Mouse (Mus musculus) MEL (cell line): ENCODE data around the gene Ppif. TPM values are rescaled to one million over a fixed set of nuclear protein-coding genes. Genes with fewer than 3 reads are reported as not detected.

ENCODE experiments used
- DNase-seq: peaks from one replicate; pipeline ENCODE4 v3.0.0; 2011; ENCODE audit warnings: low read depth, low spot score
- H3K27ac ChIP-seq: 2 replicates; pipeline ENCODE4 v1.5.1; 2012; ENCODE audit warnings: low read depth, mild to moderate bottlenecking, control low read depth, low read length, moderate library complexity; ENCODE audit not compliant: control insufficient read depth
- H3K27me3 ChIP-seq, 2 experiments: fragments of 150-350 bp in 1 of 2; sonication (generic) in 1 of 2; 2 replicates each; pipeline ENCODE4 v1.6.1; 2012; ENCODE audit warnings: low read length in 2 of 2, mild to moderate bottlenecking in 2 of 2, improper control_type of control experiment in 1 of 2, moderate library complexity in 1 of 2; ENCODE audit not compliant: insufficient read depth in 2 of 2, control insufficient read depth in 1 of 2
- H3K36me3 ChIP-seq, 2 experiments: 2 replicates each; pipeline ENCODE4 v1.6.1; 2012 to 2014; ENCODE audit warnings: low read length in 2 of 2, improper control_type of control experiment in 1 of 2, inconsistent platforms in 1 of 2, mild to moderate bottlenecking in 1 of 2; ENCODE audit not compliant: insufficient read depth in 2 of 2, control insufficient read depth in 1 of 2
- H3K4me1 ChIP-seq, 2 experiments: fragments of 150-350 bp in 1 of 2; sonication (generic) in 1 of 2; 2 replicates each; pipeline ENCODE4 v1.6.1; 2012; ENCODE audit warnings: low read length in 2 of 2, improper control_type of control experiment in 1 of 2, mild to moderate bottlenecking in 1 of 2; ENCODE audit not compliant: insufficient read depth in 2 of 2, control insufficient read depth in 1 of 2
- H3K4me3 ChIP-seq, 2 experiments: fragments of 150-350 bp in 1 of 2; sonication (generic) in 1 of 2; 2 replicates each; pipeline ENCODE4 v1.5.1; 2012; ENCODE audit warnings: low read depth in 2 of 2, low read length in 2 of 2, mild to moderate bottlenecking in 2 of 2, moderate library complexity in 2 of 2, control low read depth in 1 of 2, improper control_type of control experiment in 1 of 2; ENCODE audit not compliant: control insufficient read depth in 1 of 2, insufficient read depth in 1 of 2
- H3K79me2 ChIP-seq: 2 replicates; pipeline ENCODE4 v1.6.1; 2012; ENCODE audit warnings: mild to moderate bottlenecking, low read length, moderate library complexity; ENCODE audit not compliant: control insufficient read depth, poor library complexity, insufficient read depth
- H3K9ac ChIP-seq: 2 replicates; pipeline ENCODE4 v1.6.1; 2012; ENCODE audit warnings: low read depth, mild to moderate bottlenecking, control low read depth, low read length, moderate library complexity; ENCODE audit not compliant: control insufficient read depth, poor library complexity, severe bottlenecking
- H3K9me3 ChIP-seq: fragments of 150-350 bp; sonication (generic); replicated peaks from 2 replicates; pipeline ENCODE4 v1.6.1; 2012; ENCODE audit warnings: mild to moderate bottlenecking, low read length, improper control_type of control experiment, moderate library complexity; ENCODE audit not compliant: insufficient read depth
- BHLHE40 ChIP-seq: IDR thresholded peaks from 2 replicates; pipeline ENCODE4 v1.6.1; 2012; ENCODE audit warnings: low read depth, mild to moderate bottlenecking, inconsistent platforms, low read length, improper control_type of control experiment, borderline replicate concordance
- CHD2 ChIP-seq: IDR thresholded peaks from 2 replicates; pipeline ENCODE4 v1.6.1; 2011; ENCODE audit warnings: low read length, improper control_type of control experiment
- CTCF ChIP-seq, 3 experiments: IDR thresholded peaks in 2 of 3; conservative IDR thresholded peaks in 1 of 3; 2 replicates each; pipeline ENCODE4 v1.5.1; 2011 to 2012; ENCODE audit warnings: low read length in 3 of 3, low read depth in 2 of 3, mild to moderate bottlenecking in 2 of 3, improper control_type of control experiment in 1 of 3, inconsistent platforms in 1 of 3, mixed read lengths in 1 of 3, moderate library complexity in 1 of 3; ENCODE audit not compliant: control insufficient read depth in 1 of 3, insufficient read depth in 1 of 3, poor library complexity in 1 of 3, severe bottlenecking in 1 of 3
- E2F4 ChIP-seq: IDR thresholded peaks from 2 replicates; pipeline ENCODE4 v1.6.1; 2011; ENCODE audit warnings: low read depth, low read length, improper control_type of control experiment, borderline replicate concordance
- GATA1 ChIP-seq: IDR thresholded peaks from 2 replicates; pipeline ENCODE4 v1.6.1; 2011; ENCODE audit warnings: low read depth, low read length, improper control_type of control experiment
- MAFK ChIP-seq: IDR thresholded peaks from 2 replicates; pipeline ENCODE4 v1.6.1; 2011; ENCODE audit warnings: low read depth, mild to moderate bottlenecking, low read length, improper control_type of control experiment, borderline replicate concordance
- MXI1 ChIP-seq: IDR thresholded peaks from 2 replicates; pipeline ENCODE4 v1.6.1; 2011; ENCODE audit warnings: mild to moderate bottlenecking, low read depth, low read length, improper control_type of control experiment
- MYB ChIP-seq: IDR thresholded peaks from 2 replicates; pipeline ENCODE4 v1.6.1; 2011; ENCODE audit warnings: mild to moderate bottlenecking, low read depth, low read length, improper control_type of control experiment
- NELFE ChIP-seq: IDR thresholded peaks from 2 replicates; pipeline ENCODE4 v1.6.1; 2011; ENCODE audit warnings: low read depth, low read length, improper control_type of control experiment
- RAD21 ChIP-seq: IDR thresholded peaks from 2 replicates; pipeline ENCODE4 v1.6.1; 2011; ENCODE audit warnings: mild to moderate bottlenecking, low read depth, low read length, improper control_type of control experiment
- SMC3 ChIP-seq: IDR thresholded peaks from 2 replicates; pipeline ENCODE4 v1.6.1; 2011; ENCODE audit warnings: low read depth, low read length, improper control_type of control experiment
- TBP ChIP-seq: IDR thresholded peaks from 2 replicates; pipeline ENCODE4 v1.8.0; 2011; ENCODE audit warnings: low read depth, low read length, improper control_type of control experiment
- TCF12 ChIP-seq: IDR thresholded peaks from 2 replicates; pipeline ENCODE4 v1.6.1; 2014; ENCODE audit warnings: low read depth, mild to moderate bottlenecking, inconsistent platforms, low read length, improper control_type of control experiment, moderate library complexity
- USF1 ChIP-seq: IDR thresholded peaks from 2 replicates; pipeline ENCODE4 v1.6.1; 2014; ENCODE audit warnings: low read depth, mild to moderate bottlenecking, inconsistent platforms, low read length, improper control_type of control experiment, moderate library complexity
- ZC3H11A ChIP-seq: IDR thresholded peaks from 2 replicates; pipeline ENCODE4 v1.6.1; 2012; ENCODE audit warnings: low read depth, mild to moderate bottlenecking, inconsistent platforms, low read length, improper control_type of control experiment
- ZMIZ1 ChIP-seq: IDR thresholded peaks from 2 replicates; pipeline ENCODE4 v1.6.1; 2012; ENCODE audit warnings: low read depth, mild to moderate bottlenecking, inconsistent platforms, low read length, improper control_type of control experiment, moderate library complexity
- ZNF384 ChIP-seq: IDR thresholded peaks from 2 replicates; pipeline ENCODE4 v1.6.1; 2012; ENCODE audit warnings: low read depth, mild to moderate bottlenecking, inconsistent platforms, low read length, improper control_type of control experiment
- polyA plus RNA-seq, 2 experiments: library from polyadenylated mRNA; stranded (reverse) in 1 of 2; unstranded in 1 of 2; fragments of >175 nt in 1 of 2; fragments of >200 nt in 1 of 2; gene quantifications; 2 replicates each; pipeline versions ENCODE4 v1.2.1 to v1.2.4; 2012; ENCODE audit warnings: low replicate concordance in 2 of 2, low read depth in 1 of 2; ENCODE audit not compliant: insufficient read length in 2 of 2, insufficient read depth in 1 of 2, missing spikeins in 1 of 2
- total RNA-seq: library from RNA; depleted of rRNA; stranded (reverse); fragments of 300-350 nt; gene quantifications from 2 replicates; pipeline ENCODE4 v1.2.3, GENCODE M21; 2012

The Ppif gene
- total and polyA plus RNA-seq, 3 experiments, result 71.0 to 128 (median 127) TPM

- Histone ChIP-seq H3K36me3 (no peaks in the 10 kb centered on the region), H3K9me3 (no peaks in the 10 kb centered on the region)
These were observed 48.2 kb upstream of the Ppif start for GRCm38 (mm10) chr14:25645717-25646116.

GRCm38 (mm10) chr14:25646161-25646621, 47.8 kb upstream of the Ppif start:
- peak; percentile 82 for DNase-seq
- no peaks in the 10 kb centered on the region for H3K9me3 ChIP-seq
- peaks cover 0 to 2% of the 10 kb centered on the region in 2 experiments; a peak in 1 of 4 replicates for H3K4me1 ChIP-seq
- H3K79me2 ChIP-seq, result no peaks in the 10 kb centered on the region
- no peaks in the 10 kb centered on the region for H3K36me3 ChIP-seq
- H3K4me3 ChIP-seq, result no peak overlapping the region
- no peak overlapping the region for H3K9ac ChIP-seq
- TF ChIP-seq CTCF (IDR thresholded peaks at IDR 0.05 in 2 of 3, conservative IDR thresholded peaks at IDR 0.05 in 1 of 3; ENCODE audit: control insufficient read depth in 1 of 3, insufficient read depth in 1 of 3, low read depth in 2 of 3, low read length in 3 of 3, poor library complexity in 1 of 3, severe bottlenecking in 1 of 3) (peak; percentile 76 to 97 (median 90)), MYB (no peak), RAD21 (peak; percentile 18), MXI1 (no peak), SMC3 (peak; percentile 44)
- TF ChIP-seq, all 39 proteins: peak for 3
- Histone ChIP-seq H3K27me3 (no peaks in the 10 kb centered on the region), H3K27ac (no peak overlapping the region)

More at GRCm38 (mm10) chr14:25645717-25646116, 48.2 kb upstream of the Ppif start:
- H3K9ac ChIP-seq, result no peak overlapping the region
- no peak for DNase-seq
- H3K79me2 ChIP-seq, result no peaks in the 10 kb centered on the region
- H3K4me3 ChIP-seq, result no peak overlapping the region
- no peak overlapping the region for H3K27ac ChIP-seq
- TF ChIP-seq TCF12, result no peak
- TF ChIP-seq USF1, result no peak
- no peak for TF ChIP-seq MXI1
- TF ChIP-seq NELFE, result no peak
- no peak for TF ChIP-seq BHLHE40
- TF ChIP-seq TBP, result no peak
- TF ChIP-seq ZNF384, result no peak
- no peak for TF ChIP-seq E2F4
- no peak for TF ChIP-seq GATA1
- TF ChIP-seq ZC3H11A, result no peak
- TF ChIP-seq CHD2, result no peak
- TF ChIP-seq ZMIZ1, result no peak
- no peak for TF ChIP-seq MAFK
- H3K27me3 ChIP-seq, result no peaks in the 10 kb centered on the region
- H3K4me1 ChIP-seq, result peaks cover 0 to 2% of the 10 kb centered on the region in 2 experiments; a peak in 1 of 4 replicates
